Mouse (Mus musculus) B cell, adult 2 months (primary cell): ENCODE results near the gene Dmwd.
"Not testable (repeated sequence)": the region's sequence is repeated elsewhere in the genome, so short reads cannot be mapped to it uniquely, and the experiment has no call there.

Source experiments
- DNase-seq, 2 experiments: peaks; one replicate each; pipeline ENCODE4 v3.0.0; 2022

Gene Dmwd

GRCm38 (mm10) chr7:19075723-19076585 is at the start of gene Dmwd:
TSS of gene Dmwd (plus strand) at chr7:19076227.
- DNase-seq, result peak; percentile 73

- no peak for DNase-seq
Measured at GRCm38 (mm10) chr7:19028067-19028466, 48.0 kb upstream of the Dmwd start.

- DNase-seq, result peak; percentile 75 to 77
Measured at GRCm38 (mm10) chr7:19029084-19029653, 46.9 kb upstream of the Dmwd start.

GRCm38 (mm10) chr7:19031641-19032040 is 44.4 kb upstream of the Dmwd start:
- no peak for DNase-seq

- no peak for DNase-seq
Measured at GRCm38 (mm10) chr7:19044616-19045015, 31.4 kb upstream of the Dmwd start.

- no peak for DNase-seq
Measured at GRCm38 (mm10) chr7:19046286-19047069, 29.5 kb upstream of the Dmwd start.

GRCm38 (mm10) chr7:19048006-19048527 is 28.0 kb upstream of the Dmwd start:
- no peak for DNase-seq

GRCm38 (mm10) chr7:19049252-19049651 is 26.8 kb upstream of the Dmwd start:
- no peak for DNase-seq

GRCm38 (mm10) chr7:19050172-19050571 is 25.9 kb upstream of the Dmwd start:
- DNase-seq, result no peak

- DNase-seq, result no peak
Measured at GRCm38 (mm10) chr7:19051161-19051560, 24.9 kb upstream of the Dmwd start.

GRCm38 (mm10) chr7:19052345-19053135 is 23.5 kb upstream of the Dmwd start:
- DNase-seq, result no peak

- DNase-seq, result no peak
Measured at GRCm38 (mm10) chr7:19053136-19053532, 22.9 kb upstream of the Dmwd start.

GRCm38 (mm10) chr7:19054047-19054776 is 21.8 kb upstream of the Dmwd start, which contains the start of gene Rsph6a:
TSS of gene Rsph6a (plus strand) at chr7:19054690.
- DNase-seq, result peak; percentile 52

- DNase-seq, result no peak
Measured at GRCm38 (mm10) chr7:19054777-19055076, 21.3 kb upstream of the Dmwd start.

- no peak for DNase-seq
Measured at GRCm38 (mm10) chr7:19055108-19055507, 20.9 kb upstream of the Dmwd start.

GRCm38 (mm10) chr7:19057405-19057804 is 18.6 kb upstream of the Dmwd start:
- no peak for DNase-seq

GRCm38 (mm10) chr7:19065896-19066295 is 10.1 kb upstream of the Dmwd start:
- DNase-seq, result no peak

GRCm38 (mm10) chr7:19067063-19067462 is 9.0 kb upstream of the Dmwd start:
- no peak for DNase-seq

GRCm38 (mm10) chr7:19067935-19068334 is 8.1 kb upstream of the Dmwd start:
- DNase-seq, result no peak

GRCm38 (mm10) chr7:19068707-19069106 is 7.3 kb upstream of the Dmwd start:
- DNase-seq, result peak; percentile 88 to 90

GRCm38 (mm10) chr7:19069500-19069899 is 6.5 kb upstream of the Dmwd start:
- DNase-seq, result peak; percentile 67 to 69

GRCm38 (mm10) chr7:19071024-19071423 is 5.0 kb upstream of the Dmwd start:
- not testable (repeated sequence) for DNase-seq
